Mouse (Mus musculus): ENCODE data around the gene Fkbp8. TPM values are rescaled to one million over a fixed set of nuclear protein-coding genes. Genes with fewer than 3 reads are reported as not detected.
A peak's percentile ranks its signal among the peaks of the same experiment; 100 is the strongest.

The Fkbp8 gene
- total and polyA plus RNA-seq, 3 experiments = 116 to 179 (median 135) TPM

GRCm38 (mm10) chr8:70563763-70564387 lies 36.4 kb downstream of the Fkbp8 start:
- Histone ChIP-seq H3K4me3 (no peak overlapping the region), H3K9ac (ENCODE audit: low read depth, low read length) (no peak overlapping the region), H3K27me3 (ENCODE audit: control insufficient read depth, insufficient read depth, low read length) (no peaks in the 10 kb centered on the region), H3K27ac (peak overlapping the region; percentile 74; the same call in 1 of the 2 replicates), H3K4me1 (ENCODE audit: control insufficient read depth, insufficient read depth, low read length) (peaks cover 53% of the 10 kb centered on the region), H3K36me3 (ENCODE audit: control insufficient read depth, insufficient read depth, low read length) (peaks cover 11% of the 10 kb centered on the region; the same call in 1 of the 2 replicates), H3K79me2 (replicated peaks; ENCODE audit: control insufficient read depth, insufficient read depth, low read length) (peaks cover 1% of the 10 kb centered on the region)
- 82% methylated on average over 6 of the region's 6 CpGs for WGBS
- intact Hi-C loops (cut with DNase I) = no loop called here
- TF ChIP-seq CTCF (IDR thresholded peaks at IDR 0.05) (no peak), EP300 (IDR thresholded peaks at IDR 0.05; ENCODE audit: insufficient read depth, low read depth, low read length) (no peak), POLR2A (IDR thresholded peaks at IDR 0.05; ENCODE audit: insufficient read depth, low read depth, low read length) (no peak)
- no peak for DNase-seq

GRCm38 (mm10) chr8:70564696-70565235 lies 37.2 kb downstream of the Fkbp8 start:
- peaks cover 6% of the 10 kb centered on the region for H3K79me2 ChIP-seq (replicated peaks; ENCODE audit: control insufficient read depth, insufficient read depth, low read length)

GRCm38 (mm10) chr8:70565561-70565960 lies 38.0 kb downstream of the Fkbp8 start:
- peaks cover 7% of the 10 kb centered on the region for H3K79me2 ChIP-seq (replicated peaks; ENCODE audit: control insufficient read depth, insufficient read depth, low read length)
- peaks cover 8% of the 10 kb centered on the region; the same call in 1 of the 2 replicates for H3K36me3 ChIP-seq (ENCODE audit: control insufficient read depth, insufficient read depth, low read length)
- no peaks in the 10 kb centered on the region for H3K27me3 ChIP-seq (ENCODE audit: control insufficient read depth, insufficient read depth, low read length)
- peak; percentile 59 to 64 for DNase-seq
- no peak overlapping the region for H3K9ac ChIP-seq (ENCODE audit: low read depth, low read length)
- peak overlapping the region; percentile 18 for H3K27ac ChIP-seq
- WGBS = 38% methylated on average over 3 of the region's 3 CpGs
- intact Hi-C loops (cut with DNase I) = no loop called here
- peaks cover 53% of the 10 kb centered on the region for H3K4me1 ChIP-seq (ENCODE audit: control insufficient read depth, insufficient read depth, low read length)
- TF ChIP-seq CTCF (IDR thresholded peaks at IDR 0.05) = no peak
- no peak for TF ChIP-seq POLR2A (IDR thresholded peaks at IDR 0.05; ENCODE audit: insufficient read depth, low read depth, low read length)
- TF ChIP-seq EP300 (IDR thresholded peaks at IDR 0.05; ENCODE audit: insufficient read depth, low read depth, low read length) = 0 out of 2 replicates have a peak, but pooled peaks have one; percentile 31
- H3K4me3 ChIP-seq = no peak overlapping the region

More at GRCm38 (mm10) chr8:70564696-70565235, 37.2 kb downstream of the Fkbp8 start:
- no peaks in the 10 kb centered on the region for H3K27me3 ChIP-seq (ENCODE audit: control insufficient read depth, insufficient read depth, low read length)
- intact Hi-C loops (cut with DNase I) = no loop called here
- peaks cover 54% of the 10 kb centered on the region for H3K4me1 ChIP-seq (ENCODE audit: control insufficient read depth, insufficient read depth, low read length)
- no peak for DNase-seq
- peaks cover 11% of the 10 kb centered on the region; the same call in 1 of the 2 replicates for H3K36me3 ChIP-seq (ENCODE audit: control insufficient read depth, insufficient read depth, low read length)
- TF ChIP-seq EP300 (IDR thresholded peaks at IDR 0.05; ENCODE audit: insufficient read depth, low read depth, low read length) = no peak
- H3K4me3 ChIP-seq = no peak overlapping the region
- H3K9ac ChIP-seq (ENCODE audit: low read depth, low read length) = no peak overlapping the region
- peak overlapping the region; percentile 42 for H3K27ac ChIP-seq
- WGBS = 41% methylated on average over 3 of the region's 3 CpGs

- Histone ChIP-seq H3K27ac (peak overlapping the region; percentile 72), H3K9ac (ENCODE audit: low read depth, low read length) (no peak overlapping the region), H3K79me2 (replicated peaks; ENCODE audit: control insufficient read depth, insufficient read depth, low read length) (peaks cover 7% of the 10 kb centered on the region), H3K36me3 (ENCODE audit: control insufficient read depth, insufficient read depth, low read length) (no peaks in the 10 kb centered on the region), H3K27me3 (ENCODE audit: control insufficient read depth, insufficient read depth, low read length) (no peaks in the 10 kb centered on the region), H3K4me3 (no peak overlapping the region), H3K4me1 (ENCODE audit: control insufficient read depth, insufficient read depth, low read length) (peaks cover 36% of the 10 kb centered on the region)
- intact Hi-C loops (cut with DNase I) = loop anchor here (5.0 kb wide), 1 partner anchor 827 kb away; the partner anchor contains the start of genes Babam1 and Ushbp1
- TF ChIP-seq EP300 (IDR thresholded peaks at IDR 0.05; ENCODE audit: insufficient read depth, low read depth, low read length) = no peak
- no peak for TF ChIP-seq CTCF (IDR thresholded peaks at IDR 0.05)
- TF ChIP-seq POLR2A (IDR thresholded peaks at IDR 0.05; ENCODE audit: insufficient read depth, low read depth, low read length) = no peak
- peak in 1 of 2 experiments; percentile 12 for DNase-seq
Measured at GRCm38 (mm10) chr8:70570360-70570759, 42.8 kb downstream of the Fkbp8 start.

- Histone ChIP-seq H3K27me3 (ENCODE audit: control insufficient read depth, insufficient read depth, low read length) (no peaks in the 10 kb centered on the region), H3K27ac (peak overlapping the region; percentile 72), H3K4me1 (ENCODE audit: control insufficient read depth, insufficient read depth, low read length) (peaks cover 34% of the 10 kb centered on the region), H3K9ac (ENCODE audit: low read depth, low read length) (no peak overlapping the region), H3K79me2 (replicated peaks; ENCODE audit: control insufficient read depth, insufficient read depth, low read length) (peaks cover 7% of the 10 kb centered on the region), H3K36me3 (ENCODE audit: control insufficient read depth, insufficient read depth, low read length) (no peaks in the 10 kb centered on the region), H3K4me3 (no peak overlapping the region)
- WGBS = 47% methylated on average over 6 of the region's 6 CpGs
- no peak for TF ChIP-seq POLR2A (IDR thresholded peaks at IDR 0.05; ENCODE audit: insufficient read depth, low read depth, low read length)
- TF ChIP-seq CTCF (IDR thresholded peaks at IDR 0.05) = peak; percentile 38
- peak; percentile 87 for TF ChIP-seq EP300 (IDR thresholded peaks at IDR 0.05; ENCODE audit: insufficient read depth, low read depth, low read length)
- DNase-seq = peak; percentile 61 to 84
- intact Hi-C loops (cut with DNase I) = loop anchor here (5.0 kb wide), 1 partner anchor 826 kb away; the partner anchor contains the start of genes Babam1 and Ushbp1
Measured at GRCm38 (mm10) chr8:70570990-70571389, 43.5 kb downstream of the Fkbp8 start.

- Histone ChIP-seq H3K27me3 (ENCODE audit: control insufficient read depth, insufficient read depth, low read length) (no peaks in the 10 kb centered on the region), H3K4me3 (no peak overlapping the region), H3K9ac (ENCODE audit: low read depth, low read length) (no peak overlapping the region), H3K27ac (peak overlapping the region; percentile 36), H3K79me2 (replicated peaks; ENCODE audit: control insufficient read depth, insufficient read depth, low read length) (peaks cover 4% of the 10 kb centered on the region; the same call in 1 of the 2 replicates), H3K4me1 (ENCODE audit: control insufficient read depth, insufficient read depth, low read length) (peaks cover 27% of the 10 kb centered on the region), H3K36me3 (ENCODE audit: control insufficient read depth, insufficient read depth, low read length) (no peaks in the 10 kb centered on the region)
- intact Hi-C loops (cut with DNase I) = loop anchor here (5.0 kb wide), 1 partner anchor 823 kb away; the partner anchor contains the start of genes Babam1 and Ushbp1
- no peak for TF ChIP-seq POLR2A (IDR thresholded peaks at IDR 0.05; ENCODE audit: insufficient read depth, low read depth, low read length)
- no peak for TF ChIP-seq CTCF (IDR thresholded peaks at IDR 0.05)
- TF ChIP-seq EP300 (IDR thresholded peaks at IDR 0.05; ENCODE audit: insufficient read depth, low read depth, low read length) = no peak
- DNase-seq = no peak
Measured at GRCm38 (mm10) chr8:70574302-70574701, 46.8 kb downstream of the Fkbp8 start.
